Mouse (Mus musculus) forebrain, embryonic 11.5 days (tissue): Measurements from ENCODE around the gene Hdac11. TPM values are rescaled to one million over a fixed set of nuclear protein-coding genes. Genes with fewer than 3 reads are reported as not detected.

Experiments
- ATAC-seq: fragments of 200-750 bp; cut with Nextera tagmentation; replicated peaks from 2 replicates; pipeline ENCODE4 v1.8.0; 2017; ENCODE audit warnings: moderate TSS enrichment; ENCODE audit not compliant: low FRiP score
- DNase-seq: peaks from one replicate; pipeline ENCODE4 v3.0.0-alpha.2; 2017; ENCODE audit warnings: low spot score
- H3K27ac ChIP-seq: fragments of 300-500 bp; sonication (generic); 2 replicates; pipeline ENCODE4 v1.5.1; 2014; ENCODE audit warnings: low read depth, low read length
- H3K27me3 ChIP-seq: fragments of 300-500 bp; sonication (generic); 2 replicates; pipeline ENCODE4 v1.6.1; 2014; ENCODE audit warnings: mild to moderate bottlenecking, low read length, mixed read lengths; ENCODE audit not compliant: control insufficient read depth, insufficient read depth
- H3K36me3 ChIP-seq: fragments of 300-500 bp; sonication (generic); 2 replicates; pipeline ENCODE4 v1.6.1; 2014; ENCODE audit warnings: mild to moderate bottlenecking, low read length, moderate library complexity, mixed read lengths; ENCODE audit not compliant: control insufficient read depth, insufficient read depth
- H3K4me1 ChIP-seq: fragments of 300-500 bp; sonication (generic); replicated peaks from 2 replicates; pipeline ENCODE4 v1.6.1; 2014; ENCODE audit warnings: low read length, mixed read lengths; ENCODE audit not compliant: control insufficient read depth, insufficient read depth
- H3K4me2 ChIP-seq: fragments of 300-500 bp; sonication (generic); 2 replicates; pipeline ENCODE4 v1.6.1; 2014; ENCODE audit warnings: low read depth, mild to moderate bottlenecking, low read length, moderate library complexity, mixed read lengths; ENCODE audit not compliant: severe bottlenecking
- H3K4me3 ChIP-seq: fragments of 300-500 bp; sonication (generic); 2 replicates; pipeline ENCODE4 v1.5.1; 2014; ENCODE audit warnings: low read depth, low read length
- H3K9ac ChIP-seq: fragments of 300-500 bp; sonication (generic); 2 replicates; pipeline ENCODE4 v1.6.1; 2014; ENCODE audit warnings: low read length
- H3K9me3 ChIP-seq: fragments of 300-500 bp; sonication (generic); 2 replicates; pipeline ENCODE4 v1.6.1; 2016; ENCODE audit warnings: low read length, mixed read lengths; ENCODE audit not compliant: control insufficient read depth
- WGBS: fragments of 180-500 bp; shearing (Covaris S2); extraction: QIAGEN DNeasy Blood & Tissue Kit; methylation state at CpG from one replicate; pipeline ENCODE4 v1.1.7; 2014; 5-methylcytosine and 5-hydroxymethylcytosine counted together
- polyA plus RNA-seq: library from polyadenylated mRNA; unstranded; fragments of >200 nt; fragmentation: Nextera tagmentation; extraction: Ambion mirVana; gene quantifications from 2 replicates; pipeline ENCODE4 v1.2.1, GENCODE M21; 2014

Gene Hdac11
- polyA plus RNA-seq, 1 experiment from 2014 or later, result 14.5 TPM

GRCm38 (mm10) chr6:91146443-91147151, 9.9 kb upstream of the Hdac11 start:
- H3K9me3 ChIP-seq, result no peaks in the 10 kb centered on the region
- H3K4me3 ChIP-seq, result no peak overlapping the region
- peak; percentile 88 for ATAC-seq
- H3K27me3 ChIP-seq, result no peaks in the 10 kb centered on the region
- DNase-seq, result peak; percentile 64
- H3K36me3 ChIP-seq, result no peaks in the 10 kb centered on the region
- peaks cover 7% of the 10 kb centered on the region; the same call in 1 of the 2 replicates for H3K4me1 ChIP-seq
- peak overlapping the region; percentile 24; the same call in 1 of the 2 replicates for H3K9ac ChIP-seq
- 20% methylated on average over 5 of the region's 5 CpGs for WGBS
- H3K27ac ChIP-seq, result peak overlapping the region; percentile 81
- no peak overlapping the region for H3K4me2 ChIP-seq

- peak overlapping the region; percentile 81 for H3K27ac ChIP-seq
- H3K4me2 ChIP-seq, result 0 out of 2 replicates have a peak overlapping the region, but pooled peaks have one; percentile 11
- ATAC-seq, result peak; percentile 80
- no peak for DNase-seq
- H3K9ac ChIP-seq, result no peak overlapping the region
- no peaks in the 10 kb centered on the region for H3K27me3 ChIP-seq
- no peak overlapping the region for H3K4me3 ChIP-seq
- H3K4me1 ChIP-seq, result peaks cover 7% of the 10 kb centered on the region; the same call in 1 of the 2 replicates
- H3K9me3 ChIP-seq, result no peaks in the 10 kb centered on the region
- H3K36me3 ChIP-seq, result no peaks in the 10 kb centered on the region
- 80% methylated on average over 2 of the region's 2 CpGs for WGBS
Measured at GRCm38 (mm10) chr6:91147152-91147770, 9.2 kb upstream of the Hdac11 start.

GRCm38 (mm10) chr6:91152892-91153548, 3.4 kb upstream of the Hdac11 start:
- DNase-seq, result no peak
- H3K4me2 ChIP-seq, result peak overlapping the region; percentile 41; the same call in 1 of the 2 replicates
- H3K4me1 ChIP-seq, result peaks cover 12% of the 10 kb centered on the region; the same call in 1 of the 2 replicates
- H3K9ac ChIP-seq, result 0 out of 2 replicates have a peak overlapping the region, but pooled peaks have one; percentile 8
- WGBS, result 44% methylated on average over 7 of the region's 7 CpGs
- no peak overlapping the region for H3K4me3 ChIP-seq
- no peak overlapping the region for H3K27ac ChIP-seq
- ATAC-seq, result no peak
- no peaks in the 10 kb centered on the region for H3K9me3 ChIP-seq
- H3K27me3 ChIP-seq, result no peaks in the 10 kb centered on the region
- H3K36me3 ChIP-seq, result no peaks in the 10 kb centered on the region

- Histone ChIP-seq H3K4me1 (peaks cover 12% of the 10 kb centered on the region; the same call in 1 of the 2 replicates), H3K27me3 (no peaks in the 10 kb centered on the region), H3K4me3 (peak overlapping the region; percentile 11; the same call in 1 of the 2 replicates), H3K4me2 (peak overlapping the region; percentile 41), H3K36me3 (no peaks in the 10 kb centered on the region), H3K27ac (no peak overlapping the region), H3K9me3 (no peaks in the 10 kb centered on the region), H3K9ac (0 out of 2 replicates have a peak overlapping the region, but pooled peaks have one; percentile 8)
- peak; percentile 45 for ATAC-seq
- peak; percentile 69 for DNase-seq
- whole genome bisulfite sequencing, result 1% methylated on average over 10 of the region's 10 CpGs
Measured at GRCm38 (mm10) chr6:91153549-91154064, 2.9 kb upstream of the Hdac11 start.

GRCm38 (mm10) chr6:91154685-91155084, 1.8 kb upstream of the Hdac11 start:
- 66% methylated on average over 4 of the region's 4 CpGs for whole genome bisulfite sequencing
- Histone ChIP-seq H3K27ac (no peak overlapping the region), H3K4me1 (peaks cover 12% of the 10 kb centered on the region; the same call in 1 of the 2 replicates), H3K4me2 (no peak overlapping the region), H3K27me3 (no peaks in the 10 kb centered on the region), H3K9ac (no peak overlapping the region), H3K9me3 (no peaks in the 10 kb centered on the region), H3K4me3 (no peak overlapping the region), H3K36me3 (no peaks in the 10 kb centered on the region)
- no peak for DNase-seq
- no peak for ATAC-seq

- no peak overlapping the region for H3K27ac ChIP-seq
- H3K9me3 ChIP-seq, result no peaks in the 10 kb centered on the region
- DNase-seq, result no peak
- H3K9ac ChIP-seq, result no peak overlapping the region
- 78% methylated on average over 3 of the region's 3 CpGs for WGBS
- H3K4me3 ChIP-seq, result no peak overlapping the region
- no peaks in the 10 kb centered on the region for H3K27me3 ChIP-seq
- no peaks in the 10 kb centered on the region for H3K36me3 ChIP-seq
- no peak overlapping the region for H3K4me2 ChIP-seq
- peaks cover 12% of the 10 kb centered on the region; the same call in 1 of the 2 replicates for H3K4me1 ChIP-seq
- ATAC-seq, result no peak
Measured at GRCm38 (mm10) chr6:91155286-91155685, 1.2 kb upstream of the Hdac11 start.

- no peaks in the 10 kb centered on the region for H3K9me3 ChIP-seq
- H3K4me1 ChIP-seq, result peaks cover 12% of the 10 kb centered on the region; the same call in 1 of the 2 replicates
- WGBS, result 22% methylated on average over 4 of the region's 4 CpGs
- H3K9ac ChIP-seq, result no peak overlapping the region; the same call in 1 of the 2 replicates
- ATAC-seq (no peak), DNase-seq (no peak)
- H3K4me2 ChIP-seq, result peak overlapping the region; percentile 85
- no peaks in the 10 kb centered on the region for H3K27me3 ChIP-seq
- peak overlapping the region; percentile 18; the same call in 1 of the 2 replicates for H3K27ac ChIP-seq
- peak overlapping the region; percentile 59 for H3K4me3 ChIP-seq
- H3K36me3 ChIP-seq, result no peaks in the 10 kb centered on the region
Measured at GRCm38 (mm10) chr6:91156062-91156461, 403 bp upstream of the Hdac11 start.

- H3K9ac ChIP-seq, result peak overlapping the region; percentile 75
- no peaks in the 10 kb centered on the region for H3K9me3 ChIP-seq
- no peak for DNase-seq
- no peak overlapping the region for H3K27ac ChIP-seq
- H3K4me2 ChIP-seq, result peak overlapping the region; percentile 85
- no peaks in the 10 kb centered on the region for H3K27me3 ChIP-seq
- ATAC-seq, result no peak
- H3K4me3 ChIP-seq, result peak overlapping the region; percentile 59
- peaks cover 12% of the 10 kb centered on the region; the same call in 1 of the 2 replicates for H3K4me1 ChIP-seq
- 52% methylated on average over 6 of the region's 6 CpGs for WGBS
- no peaks in the 10 kb centered on the region for H3K36me3 ChIP-seq
Measured at GRCm38 (mm10) chr6:91157237-91157570, 739 bp downstream of the Hdac11 start.
